Mouse (Mus musculus) kidney, postnatal 0 days (tissue): ENCODE results near the gene Frmd6. TPM values are rescaled to one million over a fixed set of nuclear protein-coding genes. Genes with fewer than 3 reads are reported as not detected.

Experiments
- ATAC-seq: fragments of 200-750 bp; cut with Nextera tagmentation; replicated peaks from 2 replicates; pipeline ENCODE4 v1.8.0; 2017; ENCODE audit warnings: low read depth, moderate number of reproducible peaks, moderate TSS enrichment, moderate library complexity; ENCODE audit not compliant: low FRiP score
- DNase-seq: peaks from one replicate; pipeline ENCODE4 v3.0.0-alpha.2; 2016; ENCODE audit warnings: low spot score
- H3K27ac ChIP-seq: fragments of 300-500 bp; sonication (generic); 2 replicates; pipeline ENCODE4 v1.5.1; 2014; ENCODE audit warnings: mild to moderate bottlenecking
- H3K27me3 ChIP-seq: fragments of 300-500 bp; sonication (generic); 2 replicates; pipeline ENCODE4 v1.6.1; 2014; ENCODE audit warnings: low read length, mixed read lengths; ENCODE audit not compliant: insufficient read depth
- H3K36me3 ChIP-seq: fragments of 300-500 bp; sonication (generic); 2 replicates; pipeline ENCODE4 v1.6.1; 2014; ENCODE audit warnings: low read length, mixed read lengths; ENCODE audit not compliant: insufficient read depth
- H3K4me1 ChIP-seq: fragments of 300-500 bp; sonication (generic); replicated peaks from 2 replicates; pipeline ENCODE4 v1.6.1; 2014; ENCODE audit warnings: antibody characterized with exemption, low read length, mixed read lengths; ENCODE audit not compliant: insufficient read depth
- H3K4me2 ChIP-seq: fragments of 300-500 bp; sonication (generic); 2 replicates; pipeline ENCODE4 v1.6.1; 2014; ENCODE audit warnings: mild to moderate bottlenecking, low read length, moderate library complexity, mixed read lengths
- H3K4me3 ChIP-seq: fragments of 300-500 bp; sonication (generic); replicated peaks from 2 replicates; pipeline ENCODE4 v1.5.1; 2014; ENCODE audit warnings: low read depth, low read length
- H3K9ac ChIP-seq: fragments of 300-500 bp; sonication (generic); 2 replicates; pipeline ENCODE4 v1.6.1; 2014; ENCODE audit warnings: low read depth, low read length
- H3K9me3 ChIP-seq: fragments of 300-500 bp; sonication (generic); replicated peaks from 2 replicates; pipeline ENCODE4 v1.6.1; 2016; ENCODE audit warnings: low read length, inconsistent platforms, mixed read lengths
- CTCF ChIP-seq: IDR thresholded peaks from 2 replicates; pipeline ENCODE4 v1.5.1; 2016; ENCODE audit warnings: antibody characterized with exemption, low read depth, mild to moderate bottlenecking, moderate library complexity
- WGBS: fragments of 180-500 bp; shearing (Covaris S2); extraction: QIAGEN DNeasy Blood & Tissue Kit; methylation state at CpG from one replicate; pipeline ENCODE4 v1.1.7; 2014; 5-methylcytosine and 5-hydroxymethylcytosine counted together
- polyA plus RNA-seq: library from polyadenylated mRNA; unstranded; fragments of >200 nt; fragmentation: Nextera tagmentation; extraction: Ambion mirVana; gene quantifications from 2 replicates; pipeline ENCODE4 v1.2.1, GENCODE M21; 2015

The Frmd6 gene
- polyA plus RNA-seq, 1 experiment from 2014 or later, result 14.6 TPM

DNA sequence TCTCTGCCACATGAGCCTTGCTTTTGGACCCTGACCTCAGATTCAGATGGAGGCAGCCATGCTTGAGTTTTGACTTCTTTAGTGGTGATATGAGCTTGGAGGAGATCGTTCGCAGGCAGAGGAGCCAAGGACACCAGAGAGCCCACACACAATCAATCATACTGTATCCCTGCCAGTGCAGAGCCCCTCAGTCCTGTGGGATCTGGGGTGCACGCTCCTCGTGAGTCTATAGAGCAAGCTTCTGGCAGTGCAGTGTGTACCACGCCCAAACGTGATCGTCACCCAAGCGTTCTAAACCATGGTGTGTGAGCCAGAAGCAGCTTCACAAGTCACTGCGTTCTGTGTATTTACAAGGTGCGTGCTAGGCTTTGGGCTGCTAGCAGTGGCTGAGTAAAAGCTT is 70.8 kb downstream of the Frmd6 start:
- DNase-seq (no peak), ATAC-seq (no peak)
- no peak overlapping the region for H3K9ac ChIP-seq
- H3K36me3 ChIP-seq, result peaks cover 24% of the 10 kb centered on the region; the same call in 1 of the 2 replicates
- no peak overlapping the region for H3K4me2 ChIP-seq
- H3K27me3 ChIP-seq, result no peaks in the 10 kb centered on the region
- 74% methylated on average over 10 of the region's 10 CpGs for WGBS
- TF ChIP-seq CTCF, result no peak
- H3K4me3 ChIP-seq, result no peak overlapping the region
- no peaks in the 10 kb centered on the region for H3K9me3 ChIP-seq
- H3K4me1 ChIP-seq, result no peaks in the 10 kb centered on the region
- no peak overlapping the region for H3K27ac ChIP-seq

- DNase-seq (no peak), ATAC-seq (no peak)
- Histone ChIP-seq H3K4me1 (no peaks in the 10 kb centered on the region), H3K36me3 (peaks cover 12% of the 10 kb centered on the region; the same call in 1 of the 2 replicates), H3K4me3 (no peak overlapping the region), H3K27ac (no peak overlapping the region), H3K9ac (no peak overlapping the region), H3K27me3 (no peaks in the 10 kb centered on the region), H3K9me3 (no peaks in the 10 kb centered on the region), H3K4me2 (no peak overlapping the region)
- 88% methylated on average over 8 of the region's 8 CpGs for WGBS
- peak; percentile 57 for TF ChIP-seq CTCF
Observed at GRCm38 (mm10) chr12:70897434-70897833, 72.1 kb downstream of the Frmd6 start.

- DNase-seq (no peak), ATAC-seq (no peak)
- Histone ChIP-seq H3K9ac (no peak overlapping the region), H3K4me1 (no peaks in the 10 kb centered on the region), H3K27ac (no peak overlapping the region), H3K9me3 (no peaks in the 10 kb centered on the region), H3K36me3 (peaks cover 12% of the 10 kb centered on the region; the same call in 1 of the 2 replicates), H3K4me2 (no peak overlapping the region), H3K4me3 (no peak overlapping the region), H3K27me3 (no peaks in the 10 kb centered on the region)
- WGBS, result 89% methylated on average over 8 of the region's 8 CpGs
- peak; percentile 50; the same call in 1 of the 2 replicates for TF ChIP-seq CTCF
Observed at GRCm38 (mm10) chr12:70898450-70898849, 73.1 kb downstream of the Frmd6 start.

DNA sequence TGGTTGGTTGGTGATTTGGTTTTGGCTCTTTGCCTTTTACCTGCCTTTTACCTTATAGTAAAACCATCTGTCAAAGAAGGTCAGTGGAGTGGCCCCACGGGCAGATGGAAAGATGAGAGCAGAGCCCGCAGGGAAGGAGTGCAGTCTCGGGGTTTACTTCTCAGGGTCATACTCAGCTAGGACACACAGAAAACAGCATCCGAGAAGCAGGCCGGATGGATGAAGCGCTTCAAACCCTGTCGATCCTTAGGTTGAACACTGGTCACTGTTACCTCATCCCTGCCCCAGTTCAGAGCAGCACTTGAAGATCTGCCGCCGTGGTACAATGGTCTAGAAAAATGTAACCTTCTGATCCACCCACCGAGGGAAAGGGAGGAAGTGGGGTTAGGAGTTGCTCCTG is 79.2 kb downstream of the Frmd6 start:
- Histone ChIP-seq H3K4me1 (no peaks in the 10 kb centered on the region), H3K27ac (no peak overlapping the region), H3K9me3 (no peaks in the 10 kb centered on the region), H3K4me3 (no peak overlapping the region), H3K4me2 (no peak overlapping the region), H3K27me3 (no peaks in the 10 kb centered on the region), H3K9ac (no peak overlapping the region), H3K36me3 (no peaks in the 10 kb centered on the region)
- TF ChIP-seq CTCF, result no peak
- ATAC-seq, result no peak
- no peak for DNase-seq
- WGBS, result 79% methylated on average over 10 of the region's 10 CpGs

- Histone ChIP-seq H3K4me2 (no peak overlapping the region), H3K9me3 (no peaks in the 10 kb centered on the region), H3K4me3 (no peak overlapping the region), H3K27ac (no peak overlapping the region), H3K36me3 (no peaks in the 10 kb centered on the region), H3K9ac (no peak overlapping the region), H3K4me1 (no peaks in the 10 kb centered on the region), H3K27me3 (no peaks in the 10 kb centered on the region)
- DNase-seq (no peak), ATAC-seq (no peak)
- 60% methylated on average over 9 of the region's 9 CpGs for WGBS
- no peak for TF ChIP-seq CTCF
Observed at GRCm38 (mm10) chr12:70906867-70907266, 81.6 kb downstream of the Frmd6 start.

GRCm38 (mm10) chr12:70907651-70908050 is 82.3 kb downstream of the Frmd6 start:
- TF ChIP-seq CTCF, result no peak
- no peak overlapping the region for H3K4me2 ChIP-seq
- no peaks in the 10 kb centered on the region for H3K36me3 ChIP-seq
- no peak overlapping the region for H3K9ac ChIP-seq
- 71% methylated on average over 11 of the region's 11 CpGs for WGBS
- no peaks in the 10 kb centered on the region for H3K9me3 ChIP-seq
- no peak overlapping the region for H3K4me3 ChIP-seq
- H3K27me3 ChIP-seq, result no peaks in the 10 kb centered on the region
- no peaks in the 10 kb centered on the region for H3K4me1 ChIP-seq
- no peak overlapping the region for H3K27ac ChIP-seq
- DNase-seq (no peak), ATAC-seq (no peak)

- Histone ChIP-seq H3K36me3 (no peaks in the 10 kb centered on the region), H3K4me3 (no peak overlapping the region), H3K27ac (no peak overlapping the region), H3K9ac (no peak overlapping the region), H3K4me2 (no peak overlapping the region), H3K4me1 (no peaks in the 10 kb centered on the region), H3K27me3 (no peaks in the 10 kb centered on the region), H3K9me3 (no peaks in the 10 kb centered on the region)
- no peak for TF ChIP-seq CTCF
- ATAC-seq, result no peak
- DNase-seq, result peak; percentile 18
- WGBS, result 47% methylated on average over 4 of the region's 4 CpGs
Observed at GRCm38 (mm10) chr12:70908076-70908475, 82.8 kb downstream of the Frmd6 start.
